Mouse (Mus musculus): ENCODE data around the gene Fibcd1. TPM values are rescaled to one million over a fixed set of nuclear protein-coding genes. Genes with fewer than 3 reads are reported as not detected.

Fibcd1 gene
- polyA plus RNA-seq (2015; fragmentation: Nextera tagmentation; extraction: Ambion mirVana): 0.19 and 0.24 TPM in 2 replicates

- Histone ChIP-seq H3K27me3 (ENCODE audit: control insufficient read depth, insufficient read depth, low read length) (peaks cover 40% of the 10 kb centered on the region), H3K9me3 (replicated peaks; ENCODE audit: control insufficient read depth, low read length) (no peaks in the 10 kb centered on the region), H3K36me3 (ENCODE audit: control insufficient read depth, insufficient read depth, low read length) (no peaks in the 10 kb centered on the region), H3K9ac (ENCODE audit: low read length) (peak within 1 kb of the TSS; percentile 52), H3K4me2 (ENCODE audit: low read depth, low read length) (peak within 1 kb of the TSS; percentile 98), H3K27ac (ENCODE audit: low read length) (no peak within 1 kb of the TSS), H3K4me1 (ENCODE audit: control insufficient read depth, insufficient read depth, low read length) (peaks cover 11% of the 10 kb centered on the region), H3K4me3 (replicated peaks; ENCODE audit: low read length) (peak within 1 kb of the TSS; percentile 60)
- ATAC-seq (ENCODE audit: insufficient read depth, low FRiP score): 0 out of 2 replicates have a peak, but pooled peaks have one; percentile 24
- WGBS: under 1% methylated on average over 70 of the region's 88 CpGs
These were observed at the start of gene Fibcd1 for GRCm38 (mm10) chr2:31845896-31846691. Gene Fibcd1, minus strand, starts transcription at chr2:31846005.

- no peak overlapping the region for H3K9ac ChIP-seq (ENCODE audit: low read length)
- no peak for ATAC-seq (ENCODE audit: insufficient read depth, low FRiP score)
- no peaks in the 10 kb centered on the region for H3K4me1 ChIP-seq (ENCODE audit: control insufficient read depth, insufficient read depth, low read length)
- no peaks in the 10 kb centered on the region for H3K9me3 ChIP-seq (replicated peaks; ENCODE audit: control insufficient read depth, low read length)
- no peak overlapping the region for H3K27ac ChIP-seq (ENCODE audit: low read length)
- H3K36me3 ChIP-seq (ENCODE audit: control insufficient read depth, insufficient read depth, low read length): no peaks in the 10 kb centered on the region
- H3K4me2 ChIP-seq (ENCODE audit: low read depth, low read length): no peak overlapping the region
- 59% methylated on average over 13 of the region's 13 CpGs for WGBS
- H3K4me3 ChIP-seq (replicated peaks; ENCODE audit: low read length): no peak overlapping the region
- H3K27me3 ChIP-seq (ENCODE audit: control insufficient read depth, insufficient read depth, low read length): no peaks in the 10 kb centered on the region
These were observed 48.5 kb upstream of the Fibcd1 start for GRCm38 (mm10) chr2:31894221-31894870.

- Histone ChIP-seq H3K27me3 (ENCODE audit: control insufficient read depth, insufficient read depth, low read length) (0 out of 2 replicates have a peak, but pooled peaks cover 6% of the 10 kb centered on the region), H3K9me3 (replicated peaks; ENCODE audit: control insufficient read depth, low read length) (no peaks in the 10 kb centered on the region), H3K9ac (ENCODE audit: low read length) (no peak overlapping the region), H3K4me2 (ENCODE audit: low read depth, low read length) (no peak overlapping the region), H3K4me1 (ENCODE audit: control insufficient read depth, insufficient read depth, low read length) (no peaks in the 10 kb centered on the region), H3K27ac (ENCODE audit: low read length) (no peak overlapping the region), H3K36me3 (ENCODE audit: control insufficient read depth, insufficient read depth, low read length) (no peaks in the 10 kb centered on the region), H3K4me3 (replicated peaks; ENCODE audit: low read length) (no peak overlapping the region)
- 61% methylated on average over 10 of the region's 10 CpGs for WGBS
- ATAC-seq (ENCODE audit: insufficient read depth, low FRiP score): no peak
These were observed 47.4 kb upstream of the Fibcd1 start for GRCm38 (mm10) chr2:31893110-31893669.

GRCm38 (mm10) chr2:31891219-31891618 is 45.4 kb upstream of the Fibcd1 start:
- H3K4me2 ChIP-seq (ENCODE audit: low read depth, low read length): no peak overlapping the region

GRCm38 (mm10) chr2:31888871-31889270 is 43.1 kb upstream of the Fibcd1 start:
- Histone ChIP-seq H3K4me2 (ENCODE audit: low read depth, low read length) (no peak overlapping the region), H3K9me3 (replicated peaks; ENCODE audit: control insufficient read depth, low read length) (no peaks in the 10 kb centered on the region), H3K4me3 (replicated peaks; ENCODE audit: low read length) (no peak overlapping the region), H3K9ac (ENCODE audit: low read length) (no peak overlapping the region), H3K27ac (ENCODE audit: low read length) (no peak overlapping the region), H3K36me3 (ENCODE audit: control insufficient read depth, insufficient read depth, low read length) (no peaks in the 10 kb centered on the region), H3K4me1 (ENCODE audit: control insufficient read depth, insufficient read depth, low read length) (no peaks in the 10 kb centered on the region), H3K27me3 (ENCODE audit: control insufficient read depth, insufficient read depth, low read length) (peaks cover 31% of the 10 kb centered on the region)
- ATAC-seq (ENCODE audit: insufficient read depth, low FRiP score): no peak
- 74% methylated on average over 1 of the region's 1 CpGs for WGBS

More at GRCm38 (mm10) chr2:31891219-31891618, 45.4 kb upstream of the Fibcd1 start:
- Histone ChIP-seq H3K4me1 (ENCODE audit: control insufficient read depth, insufficient read depth, low read length) (no peaks in the 10 kb centered on the region), H3K9me3 (replicated peaks; ENCODE audit: control insufficient read depth, low read length) (no peaks in the 10 kb centered on the region), H3K36me3 (ENCODE audit: control insufficient read depth, insufficient read depth, low read length) (no peaks in the 10 kb centered on the region), H3K4me3 (replicated peaks; ENCODE audit: low read length) (no peak overlapping the region), H3K9ac (ENCODE audit: low read length) (no peak overlapping the region), H3K27me3 (ENCODE audit: control insufficient read depth, insufficient read depth, low read length) (peaks cover 21% of the 10 kb centered on the region), H3K27ac (ENCODE audit: low read length) (no peak overlapping the region)
- ATAC-seq (ENCODE audit: insufficient read depth, low FRiP score): no peak
- 76% methylated on average over 2 of the region's 2 CpGs for WGBS

GRCm38 (mm10) chr2:31887030-31887429 is 41.2 kb upstream of the Fibcd1 start, which contains the start of gene Lamc3:
Gene Lamc3, plus strand, starts transcription at chr2:31887291.
- Histone ChIP-seq H3K4me3 (replicated peaks; ENCODE audit: low read length) (peak within 1 kb of the TSS; percentile 32), H3K36me3 (ENCODE audit: control insufficient read depth, insufficient read depth, low read length) (no peaks in the 10 kb centered on the region), H3K4me1 (ENCODE audit: control insufficient read depth, insufficient read depth, low read length) (no peaks in the 10 kb centered on the region), H3K27ac (ENCODE audit: low read length) (no peak within 1 kb of the TSS), H3K27me3 (ENCODE audit: control insufficient read depth, insufficient read depth, low read length) (peaks cover 35% of the 10 kb centered on the region), H3K9ac (ENCODE audit: low read length) (no peak within 1 kb of the TSS; the same call in 1 of the 2 replicates), H3K9me3 (replicated peaks; ENCODE audit: control insufficient read depth, low read length) (no peaks in the 10 kb centered on the region), H3K4me2 (ENCODE audit: low read depth, low read length) (peak within 1 kb of the TSS; percentile 44)
- WGBS: 5% methylated on average over 26 of the region's 26 CpGs
- peak; percentile 72; the same call in 1 of the 2 replicates for ATAC-seq (ENCODE audit: insufficient read depth, low FRiP score)

- 21% methylated on average over 6 of the region's 6 CpGs for WGBS
- no peak overlapping the region for H3K4me3 ChIP-seq (replicated peaks; ENCODE audit: low read length)
- peaks cover 42% of the 10 kb centered on the region for H3K27me3 ChIP-seq (ENCODE audit: control insufficient read depth, insufficient read depth, low read length)
- no peak overlapping the region for H3K9ac ChIP-seq (ENCODE audit: low read length)
- no peak overlapping the region for H3K27ac ChIP-seq (ENCODE audit: low read length)
- no peaks in the 10 kb centered on the region for H3K36me3 ChIP-seq (ENCODE audit: control insufficient read depth, insufficient read depth, low read length)
- ATAC-seq (ENCODE audit: insufficient read depth, low FRiP score): no peak
- H3K9me3 ChIP-seq (replicated peaks; ENCODE audit: control insufficient read depth, low read length): no peaks in the 10 kb centered on the region
- peaks cover 4% of the 10 kb centered on the region; the same call in 1 of the 2 replicates for H3K4me1 ChIP-seq (ENCODE audit: control insufficient read depth, insufficient read depth, low read length)
- H3K4me2 ChIP-seq (ENCODE audit: low read depth, low read length): no peak overlapping the region
These were observed 39.0 kb upstream of the Fibcd1 start for GRCm38 (mm10) chr2:31884806-31885205.

- ATAC-seq (ENCODE audit: insufficient read depth, low FRiP score): no peak
- no peaks in the 10 kb centered on the region for H3K36me3 ChIP-seq (ENCODE audit: control insufficient read depth, insufficient read depth, low read length)
- H3K4me2 ChIP-seq (ENCODE audit: low read depth, low read length): no peak overlapping the region
- no peak overlapping the region for H3K27ac ChIP-seq (ENCODE audit: low read length)
- H3K27me3 ChIP-seq (ENCODE audit: control insufficient read depth, insufficient read depth, low read length): peaks cover 36% of the 10 kb centered on the region
- no peak overlapping the region for H3K4me3 ChIP-seq (replicated peaks; ENCODE audit: low read length)
- WGBS: 47% methylated on average over 4 of the region's 4 CpGs
- H3K9me3 ChIP-seq (replicated peaks; ENCODE audit: control insufficient read depth, low read length): no peaks in the 10 kb centered on the region
- no peak overlapping the region for H3K9ac ChIP-seq (ENCODE audit: low read length)
- peaks cover 4% of the 10 kb centered on the region; the same call in 1 of the 2 replicates for H3K4me1 ChIP-seq (ENCODE audit: control insufficient read depth, insufficient read depth, low read length)
These were observed 37.3 kb upstream of the Fibcd1 start for GRCm38 (mm10) chr2:31883061-31883460.

GRCm38 (mm10) chr2:31880868-31881267 is 35.1 kb upstream of the Fibcd1 start:
- no peaks in the 10 kb centered on the region for H3K36me3 ChIP-seq (ENCODE audit: control insufficient read depth, insufficient read depth, low read length)
- H3K4me2 ChIP-seq (ENCODE audit: low read depth, low read length): no peak overlapping the region
- no peak overlapping the region for H3K27ac ChIP-seq (ENCODE audit: low read length)
- H3K27me3 ChIP-seq (ENCODE audit: control insufficient read depth, insufficient read depth, low read length): peaks cover 24% of the 10 kb centered on the region
- no peak overlapping the region for H3K4me3 ChIP-seq (replicated peaks; ENCODE audit: low read length)
- no peak for ATAC-seq (ENCODE audit: insufficient read depth, low FRiP score)
- H3K9me3 ChIP-seq (replicated peaks; ENCODE audit: control insufficient read depth, low read length): no peaks in the 10 kb centered on the region
- WGBS: 8% methylated on average over 14 of the region's 14 CpGs
- no peak overlapping the region for H3K9ac ChIP-seq (ENCODE audit: low read length)
- H3K4me1 ChIP-seq (ENCODE audit: control insufficient read depth, insufficient read depth, low read length): peaks cover 4% of the 10 kb centered on the region; the same call in 1 of the 2 replicates

All from stomach, embryonic 16.5 days (tissue).